Mouse (Mus musculus) kidney, embryonic 16.5 days (tissue): ENCODE data around the gene Hnrnph2. TPM values are rescaled to one million over a fixed set of nuclear protein-coding genes. Genes with fewer than 3 reads are reported as not detected.

Experiments
- ATAC-seq: fragments of 200-750 bp; cut with Nextera tagmentation; 2 replicates; pipeline ENCODE4 v1.8.0; 2017; ENCODE audit warnings: moderate TSS enrichment; ENCODE audit not compliant: low FRiP score, low TSS enrichment
- H3K27ac ChIP-seq: fragments of 300-500 bp; sonication (generic); 2 replicates; pipeline ENCODE4 v1.5.1; 2014; ENCODE audit warnings: low read length
- H3K27me3 ChIP-seq: fragments of 300-500 bp; sonication (generic); 2 replicates; pipeline ENCODE4 v1.6.1; 2014; ENCODE audit warnings: low read length, control low read depth, mixed read lengths; ENCODE audit not compliant: insufficient read depth
- H3K36me3 ChIP-seq: fragments of 300-500 bp; sonication (generic); 2 replicates; pipeline ENCODE4 v1.6.1; 2014; ENCODE audit warnings: low read length, control low read depth, mixed read lengths; ENCODE audit not compliant: insufficient read depth
- H3K4me1 ChIP-seq: fragments of 300-500 bp; sonication (generic); 2 replicates; pipeline ENCODE4 v1.6.1; 2014; ENCODE audit warnings: low read length, control low read depth, mixed read lengths; ENCODE audit not compliant: insufficient read depth
- H3K4me2 ChIP-seq: fragments of 300-500 bp; sonication (generic); replicated peaks from 2 replicates; pipeline ENCODE4 v1.6.1; 2014; ENCODE audit warnings: low read depth, low read length
- H3K4me3 ChIP-seq: fragments of 300-500 bp; sonication (generic); 2 replicates; pipeline ENCODE4 v1.5.1; 2014; ENCODE audit warnings: mild to moderate bottlenecking, low read length
- H3K9ac ChIP-seq: fragments of 300-500 bp; sonication (generic); replicated peaks from 2 replicates; pipeline ENCODE4 v1.6.1; 2014; ENCODE audit warnings: low read length
- H3K9me3 ChIP-seq: fragments of 300-500 bp; sonication (generic); 2 replicates; pipeline ENCODE4 v1.6.1; 2016; ENCODE audit warnings: low read length, control low read depth
- WGBS: fragments of 180-500 bp; shearing (Covaris S2); extraction: QIAGEN DNeasy Blood & Tissue Kit; methylation state at CpG from one replicate; pipeline ENCODE4 v1.1.7; 2014; 5-methylcytosine and 5-hydroxymethylcytosine counted together
- polyA plus RNA-seq: library from polyadenylated mRNA; unstranded; fragments of >200 nt; fragmentation: Nextera tagmentation; extraction: Ambion mirVana; gene quantifications from 2 replicates; pipeline ENCODE4 v1.2.1, GENCODE M21; 2015

The Hnrnph2 gene
- polyA plus RNA-seq, 1 experiment from 2014 or later = 168 TPM

DNA sequence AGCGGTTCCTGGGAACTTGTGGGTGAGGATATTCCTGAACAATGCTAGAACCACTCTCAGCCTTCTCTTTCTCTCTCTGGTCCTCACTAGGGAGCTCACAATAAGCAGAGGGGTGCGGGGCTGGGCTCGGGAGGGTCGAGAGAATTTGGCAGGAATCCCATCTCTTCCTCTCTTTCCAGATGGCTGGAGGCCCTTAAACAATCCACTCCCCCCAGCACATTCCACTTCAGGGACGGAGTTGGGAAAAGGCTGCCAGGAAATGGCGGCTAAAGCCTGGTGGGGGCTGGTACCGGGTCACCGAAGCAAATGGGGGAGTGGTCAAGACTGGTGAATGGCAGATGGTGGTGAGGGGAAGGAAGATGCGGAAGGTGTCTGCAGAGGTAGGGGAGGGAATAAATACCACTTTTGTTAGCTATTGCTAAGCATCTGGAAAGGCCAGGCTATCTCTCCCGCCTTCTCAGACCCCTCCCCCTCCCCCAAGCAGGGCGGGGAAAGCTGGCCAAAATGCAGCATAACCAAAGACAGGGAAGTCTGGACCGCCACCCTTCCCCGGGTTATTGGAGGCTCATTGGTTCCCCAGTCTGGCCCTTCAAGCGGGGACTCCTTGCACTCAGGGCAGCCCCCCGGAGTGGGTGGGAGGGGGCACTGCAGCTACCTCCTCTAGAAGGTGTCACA is 11.4 kb downstream of the Hnrnph2 start:
- peak overlapping the region; percentile 51 for H3K4me2 ChIP-seq
- 16% methylated on average over 14 of the region's 15 CpGs for WGBS
- H3K9me3 ChIP-seq = no peaks in the 10 kb centered on the region
- H3K4me3 ChIP-seq = peak overlapping the region; percentile 27
- H3K27me3 ChIP-seq = no peaks in the 10 kb centered on the region; the same call in 1 of the 2 replicates
- peak; percentile 94 for ATAC-seq
- peak overlapping the region; percentile 92 for H3K27ac ChIP-seq
- peaks cover under 1% of the 10 kb centered on the region; the same call in 1 of the 2 replicates for H3K36me3 ChIP-seq
- H3K9ac ChIP-seq = peak overlapping the region; percentile 55
- 0 out of 2 replicates have a peak, but pooled peaks cover 4% of the 10 kb centered on the region for H3K4me1 ChIP-seq

DNA sequence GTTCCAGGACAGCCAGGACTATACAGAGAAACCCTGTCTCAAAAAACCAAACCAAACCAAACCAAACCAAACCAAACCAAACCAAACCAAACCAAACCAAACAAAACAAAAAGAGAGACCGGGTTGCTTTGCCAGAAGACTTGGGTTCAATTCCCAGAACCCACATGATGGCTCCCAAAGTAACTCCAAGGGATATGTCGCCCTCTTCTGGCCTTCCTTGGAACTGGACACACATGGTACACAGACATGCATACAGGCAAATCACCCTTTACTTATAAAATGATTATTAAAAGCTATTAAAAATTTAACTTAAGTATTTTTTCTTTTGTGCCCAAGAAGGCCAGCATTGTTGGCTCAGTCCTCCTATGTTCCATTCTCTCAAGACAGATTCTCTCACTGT is 13.3 kb downstream of the Hnrnph2 start:
- 77% methylated on average over 2 of the region's 2 CpGs for WGBS
- ATAC-seq = no peak
- Histone ChIP-seq H3K9me3 (no peaks in the 10 kb centered on the region), H3K9ac (no peak overlapping the region), H3K4me3 (no peak overlapping the region), H3K36me3 (no peaks in the 10 kb centered on the region), H3K4me1 (0 out of 2 replicates have a peak, but pooled peaks cover 4% of the 10 kb centered on the region), H3K27me3 (no peaks in the 10 kb centered on the region; the same call in 1 of the 2 replicates), H3K4me2 (no peak overlapping the region), H3K27ac (no peak overlapping the region)

DNA sequence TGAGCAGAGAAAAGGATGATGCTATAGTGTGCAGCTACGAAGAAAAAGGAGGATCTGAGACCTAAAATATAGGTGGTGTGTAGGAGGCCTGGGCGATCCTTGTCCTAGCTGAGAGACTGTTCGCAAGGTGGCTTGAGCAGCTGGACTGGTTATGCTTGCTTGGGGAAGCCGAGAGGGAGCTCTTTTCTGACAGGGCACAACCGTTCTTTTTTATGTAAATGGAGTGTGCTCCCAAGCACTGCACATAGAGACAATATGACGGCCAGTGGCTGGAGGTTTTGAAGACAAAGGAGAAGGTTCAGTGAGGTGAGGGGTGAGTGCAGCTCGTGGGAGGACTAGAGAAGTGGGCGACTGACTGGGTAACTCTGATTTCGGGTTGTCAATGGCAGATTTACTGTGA is 18.7 kb downstream of the Hnrnph2 start:
- H3K4me1 ChIP-seq = no peaks in the 10 kb centered on the region
- H3K4me3 ChIP-seq = no peak overlapping the region
- no peaks in the 10 kb centered on the region for H3K36me3 ChIP-seq
- no peak for ATAC-seq
- no peak overlapping the region for H3K9ac ChIP-seq
- no peaks in the 10 kb centered on the region for H3K9me3 ChIP-seq
- peaks cover 7% of the 10 kb centered on the region; the same call in 1 of the 2 replicates for H3K27me3 ChIP-seq
- WGBS = 47% methylated on average over 9 of the region's 9 CpGs
- H3K27ac ChIP-seq = no peak overlapping the region
- no peak overlapping the region for H3K4me2 ChIP-seq

DNA sequence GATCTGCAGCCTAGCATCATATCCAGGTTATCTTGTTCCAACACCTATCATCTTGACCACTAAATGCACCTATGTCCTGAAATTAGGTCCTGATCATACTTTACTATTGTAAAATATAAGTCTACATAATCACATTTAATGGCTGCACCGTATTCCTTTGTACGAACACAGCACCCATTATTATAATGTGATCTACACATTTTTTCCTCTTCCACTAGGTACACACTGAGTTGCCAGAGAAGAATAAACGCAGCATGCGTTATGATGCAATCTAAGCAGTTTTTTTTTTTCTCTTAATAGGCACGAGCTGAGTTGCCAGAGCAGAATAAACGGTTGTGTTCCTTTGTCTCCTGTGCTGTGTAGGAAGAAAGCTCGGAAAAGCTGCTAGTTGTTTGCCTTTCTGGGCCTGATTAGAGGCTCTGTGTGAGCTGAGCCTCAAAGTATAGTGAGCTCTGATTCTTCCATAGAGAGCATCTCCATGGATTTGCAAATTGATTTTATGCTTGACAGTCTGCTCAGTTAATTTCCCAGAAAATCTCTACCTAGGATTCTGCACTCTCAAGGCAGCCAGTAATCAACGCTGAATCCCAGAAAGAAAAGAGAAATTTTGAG is 19.4 kb downstream of the Hnrnph2 start:
- Histone ChIP-seq H3K27ac (no peak overlapping the region), H3K4me1 (no peaks in the 10 kb centered on the region), H3K4me3 (no peak overlapping the region), H3K9ac (no peak overlapping the region), H3K9me3 (no peaks in the 10 kb centered on the region), H3K36me3 (no peaks in the 10 kb centered on the region), H3K27me3 (peaks cover 7% of the 10 kb centered on the region; the same call in 1 of the 2 replicates), H3K4me2 (no peak overlapping the region)
- no peak for ATAC-seq
- 72% methylated on average over 8 of the region's 8 CpGs for WGBS

DNA sequence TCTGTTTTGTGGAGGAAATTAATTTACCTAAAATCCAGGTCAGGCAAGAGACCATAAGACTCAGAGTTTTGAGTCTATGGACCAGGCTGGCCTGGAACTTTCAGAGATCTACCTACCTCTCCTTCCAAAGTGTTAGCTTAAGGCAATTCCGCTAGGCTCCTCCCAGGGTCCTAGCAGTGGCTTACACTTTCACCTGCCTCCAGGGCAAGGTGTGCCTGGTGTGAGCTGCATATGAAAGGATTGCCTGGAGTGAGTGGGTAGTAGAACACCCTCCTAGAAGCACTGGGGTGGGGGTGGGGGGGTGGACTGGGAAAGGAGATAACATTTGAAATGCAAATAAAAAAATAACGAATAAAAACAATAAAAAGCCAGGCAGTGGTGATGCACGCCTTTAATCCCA is 20.7 kb downstream of the Hnrnph2 start:
- no peak overlapping the region for H3K9ac ChIP-seq
- H3K36me3 ChIP-seq = no peaks in the 10 kb centered on the region
- H3K4me3 ChIP-seq = no peak overlapping the region
- H3K27ac ChIP-seq = no peak overlapping the region
- H3K4me2 ChIP-seq = no peak overlapping the region
- ATAC-seq = no peak
- H3K4me1 ChIP-seq = no peaks in the 10 kb centered on the region
- 74% methylated on average over 3 of the region's 3 CpGs for WGBS
- no peaks in the 10 kb centered on the region for H3K9me3 ChIP-seq
- peaks cover 7% of the 10 kb centered on the region; the same call in 1 of the 2 replicates for H3K27me3 ChIP-seq

DNA sequence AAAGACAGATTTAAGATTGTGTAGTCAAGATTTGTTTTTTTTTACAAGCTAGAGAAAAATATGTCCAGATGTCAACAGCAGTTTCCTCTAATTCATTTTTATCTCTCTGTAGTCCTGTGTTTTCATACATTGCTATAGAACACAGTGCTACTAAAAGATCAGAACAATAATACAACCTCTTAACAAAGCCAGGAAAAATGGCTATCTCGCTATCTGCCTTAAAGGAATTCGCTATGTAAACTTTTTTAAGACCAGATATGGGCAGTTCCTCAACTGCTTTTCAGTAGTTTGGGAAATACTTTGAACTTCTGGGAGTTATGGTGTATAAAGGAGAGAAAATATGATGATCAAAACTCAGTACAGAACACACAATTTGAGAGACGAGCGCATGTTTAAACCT is 22.4 kb downstream of the Hnrnph2 start:
- no peak for ATAC-seq
- Histone ChIP-seq H3K4me2 (no peak overlapping the region), H3K9me3 (no peaks in the 10 kb centered on the region), H3K9ac (no peak overlapping the region), H3K27ac (no peak overlapping the region), H3K4me1 (no peaks in the 10 kb centered on the region), H3K27me3 (peaks cover 7% of the 10 kb centered on the region; the same call in 1 of the 2 replicates), H3K36me3 (no peaks in the 10 kb centered on the region), H3K4me3 (no peak overlapping the region)
- 67% methylated on average over 4 of the region's 4 CpGs for WGBS

DNA sequence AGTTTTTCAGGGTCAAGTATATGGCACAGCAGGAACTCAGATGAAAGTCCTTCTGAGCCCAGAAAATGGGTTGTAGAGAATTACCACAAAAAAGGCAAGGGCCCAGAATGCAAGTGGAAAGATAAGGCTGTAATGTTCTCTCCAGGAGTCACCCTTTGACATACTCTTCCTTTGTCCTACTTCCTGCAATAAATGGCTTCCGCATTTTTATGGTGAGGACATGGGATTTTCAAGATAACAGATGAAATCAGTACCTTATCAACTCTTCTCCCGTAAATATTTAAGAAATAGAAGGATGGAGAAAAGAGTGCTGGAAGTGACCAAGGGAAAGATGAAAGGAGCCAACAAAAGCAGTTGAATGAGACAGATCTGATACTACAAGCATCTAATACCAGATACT is 27.2 kb downstream of the Hnrnph2 start:
- no peaks in the 10 kb centered on the region for H3K36me3 ChIP-seq
- 53% methylated on average over 2 of the region's 2 CpGs for WGBS
- no peak overlapping the region for H3K27ac ChIP-seq
- no peak for ATAC-seq
- no peaks in the 10 kb centered on the region for H3K4me1 ChIP-seq
- H3K9me3 ChIP-seq = no peaks in the 10 kb centered on the region
- no peak overlapping the region for H3K9ac ChIP-seq
- H3K27me3 ChIP-seq = no peaks in the 10 kb centered on the region; the same call in 1 of the 2 replicates
- H3K4me2 ChIP-seq = no peak overlapping the region
- no peak overlapping the region for H3K4me3 ChIP-seq

DNA sequence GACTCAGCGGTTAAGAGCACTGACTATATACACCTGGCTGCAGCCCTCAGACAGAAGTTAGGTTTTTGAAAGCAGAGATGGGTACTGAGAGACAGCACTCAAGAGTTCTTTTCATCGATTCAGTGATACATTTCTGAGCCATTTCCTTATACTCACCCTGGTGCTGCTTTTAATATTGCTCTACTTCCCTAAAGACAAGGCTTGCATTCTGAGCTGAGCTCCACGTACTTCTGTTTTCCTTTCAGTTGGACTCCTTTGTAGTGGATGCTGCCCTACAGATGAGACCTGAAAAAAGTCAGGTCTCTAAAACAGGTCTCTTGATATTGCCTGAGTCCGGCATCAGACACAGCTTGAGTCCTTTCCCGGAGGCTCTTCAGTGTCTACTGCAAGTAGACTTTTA is 31.7 kb downstream of the Hnrnph2 start:
- Histone ChIP-seq H3K4me2 (no peak overlapping the region), H3K9me3 (no peaks in the 10 kb centered on the region), H3K4me3 (no peak overlapping the region), H3K36me3 (no peaks in the 10 kb centered on the region), H3K9ac (no peak overlapping the region), H3K4me1 (no peaks in the 10 kb centered on the region), H3K27ac (no peak overlapping the region), H3K27me3 (no peaks in the 10 kb centered on the region; the same call in 1 of the 2 replicates)
- 92% methylated on average over 5 of the region's 5 CpGs for WGBS
- ATAC-seq = no peak

DNA sequence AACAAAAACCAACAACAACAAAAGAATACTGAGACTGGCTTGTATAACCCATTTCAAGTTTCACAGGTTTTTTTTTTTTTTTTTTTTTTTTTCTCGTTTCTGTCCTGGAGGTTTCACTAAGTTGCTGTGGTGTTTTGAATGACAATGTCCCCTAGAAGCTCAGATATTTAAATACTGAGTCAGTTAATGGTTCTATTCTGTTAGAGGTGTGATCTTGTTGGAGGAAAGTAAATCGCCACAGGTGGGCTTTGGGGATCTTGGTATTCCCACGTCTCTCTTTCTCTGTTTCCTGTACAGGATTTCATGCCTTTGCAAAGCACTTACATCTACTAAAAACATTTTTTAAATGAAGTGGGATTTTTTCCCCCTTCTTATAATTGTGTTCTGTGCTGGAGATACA is 34.1 kb downstream of the Hnrnph2 start:
- no peaks in the 10 kb centered on the region; the same call in 1 of the 2 replicates for H3K27me3 ChIP-seq
- H3K36me3 ChIP-seq = no peaks in the 10 kb centered on the region
- no peak overlapping the region for H3K4me2 ChIP-seq
- no peak overlapping the region for H3K27ac ChIP-seq
- no peak overlapping the region for H3K9ac ChIP-seq
- ATAC-seq = no peak
- H3K4me3 ChIP-seq = no peak overlapping the region
- no peaks in the 10 kb centered on the region for H3K4me1 ChIP-seq
- 51% methylated on average over 3 of the region's 3 CpGs for WGBS
- H3K9me3 ChIP-seq = no peaks in the 10 kb centered on the region

DNA sequence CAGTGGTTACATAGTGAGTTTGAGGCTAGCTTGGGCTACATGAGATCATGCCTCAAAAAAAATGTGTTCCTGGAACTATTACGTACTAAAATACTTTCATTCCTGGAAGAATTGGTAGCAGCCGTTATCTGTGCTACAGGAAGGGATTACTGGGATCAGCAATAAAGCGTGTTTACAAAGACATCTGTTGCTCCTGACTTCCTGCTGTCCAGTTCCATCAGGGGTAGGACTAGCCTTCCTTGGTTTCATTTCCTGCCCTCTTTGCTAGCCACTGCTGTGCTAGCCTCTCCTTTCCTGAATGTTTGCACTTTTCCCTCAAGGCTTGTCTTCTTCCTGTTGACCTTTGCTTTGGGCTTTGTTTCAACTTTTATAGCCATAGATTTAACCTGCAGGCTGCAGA is 34.9 kb downstream of the Hnrnph2 start:
- no peaks in the 10 kb centered on the region for H3K36me3 ChIP-seq
- no peak overlapping the region for H3K4me3 ChIP-seq
- 64% methylated on average over 3 of the region's 3 CpGs for WGBS
- no peak overlapping the region for H3K4me2 ChIP-seq
- H3K27ac ChIP-seq = 0 out of 2 replicates have a peak overlapping the region, but pooled peaks have one; percentile 24
- H3K4me1 ChIP-seq = no peaks in the 10 kb centered on the region
- H3K9ac ChIP-seq = no peak overlapping the region
- ATAC-seq = no peak
- no peaks in the 10 kb centered on the region; the same call in 1 of the 2 replicates for H3K27me3 ChIP-seq
- H3K9me3 ChIP-seq = no peaks in the 10 kb centered on the region
